Mouse (Mus musculus) kidney, adult 2 months (tissue): ENCODE data around the gene Spef2.

Source experiments
- CTCF ChIP-seq: fragments of 200-500 bp; conservative IDR thresholded peaks from 2 replicates; pipeline ENCODE4 v1.5.1; 2011; ENCODE audit warnings: low read depth, mild to moderate bottlenecking, control low read depth, low read length, moderate library complexity, mixed read lengths; ENCODE audit not compliant: insufficient read depth, insufficient read length
- POLR2A ChIP-seq: fragments of 200-500 bp; IDR thresholded peaks from one replicate; pipeline ENCODE4 v1.6.1; 2011; ENCODE audit warnings: low read depth, low read length, control low read depth

GRCm38 (mm10) chr15:9677343-9678036 is 71.2 kb downstream of the Spef2 start:
- no peak for TF ChIP-seq CTCF
- TF ChIP-seq POLR2A, result no peak
